Mouse (Mus musculus) olfactory bulb, adult 2 months (tissue): ENCODE results near the gene Rpf2. TPM values are rescaled to one million over a fixed set of nuclear protein-coding genes. Genes with fewer than 3 reads are reported as not detected.

Source experiments
- H3K27ac ChIP-seq: fragments of 200-500 bp; 2 replicates; pipeline ENCODE4 v1.5.1; 2012; ENCODE audit warnings: low read depth, low read length; ENCODE audit not compliant: insufficient read depth
- H3K4me1 ChIP-seq: fragments of 200-500 bp; 2 replicates; pipeline ENCODE4 v1.6.1; 2012; ENCODE audit warnings: low read length; ENCODE audit not compliant: control insufficient read depth, insufficient read depth
- H3K4me3 ChIP-seq: fragments of 200-500 bp; 2 replicates; pipeline ENCODE4 v1.5.1; 2012; ENCODE audit warnings: mild to moderate bottlenecking, low read depth, low read length, moderate library complexity; ENCODE audit not compliant: insufficient read depth
- CTCF ChIP-seq: fragments of 200-500 bp; IDR thresholded peaks from 2 replicates; pipeline ENCODE4 v1.5.1; 2012; ENCODE audit warnings: low read depth, mild to moderate bottlenecking, low read length, moderate library complexity; ENCODE audit not compliant: insufficient read depth
- POLR2A ChIP-seq: fragments of 200-500 bp; IDR thresholded peaks from 2 replicates; pipeline ENCODE4 v1.6.1; 2012; ENCODE audit warnings: mild to moderate bottlenecking, low read depth, low read length, moderate library complexity; ENCODE audit not compliant: insufficient read depth
- WGBS: fragments of 180-500 bp; shearing (Covaris S2); methylation state at CpG from one replicate; pipeline ENCODE4 v1.1.7; 2018; 5-methylcytosine and 5-hydroxymethylcytosine counted together
- polyA plus RNA-seq: library from polyadenylated mRNA; stranded (reverse); fragments of >200 nt; gene quantifications from 2 replicates; pipeline ENCODE4 v1.2.4, GENCODE M21; 2012; ENCODE audit warnings: low replicate concordance; ENCODE audit not compliant: missing spikeins, insufficient read depth, insufficient read length

Rpf2 gene
- polyA plus RNA-seq, 1 experiment: not detected

- no peak overlapping the region for H3K4me3 ChIP-seq
- TF ChIP-seq CTCF: no peak
- TF ChIP-seq POLR2A: no peak
- WGBS: 79% methylated on average over 1 of the region's 1 CpGs
- no peaks in the 10 kb centered on the region for H3K4me1 ChIP-seq
- H3K27ac ChIP-seq: no peak overlapping the region
Measured at GRCm38 (mm10) chr10:40229725-40230124, 17.1 kb downstream of the Rpf2 start.

DNA sequence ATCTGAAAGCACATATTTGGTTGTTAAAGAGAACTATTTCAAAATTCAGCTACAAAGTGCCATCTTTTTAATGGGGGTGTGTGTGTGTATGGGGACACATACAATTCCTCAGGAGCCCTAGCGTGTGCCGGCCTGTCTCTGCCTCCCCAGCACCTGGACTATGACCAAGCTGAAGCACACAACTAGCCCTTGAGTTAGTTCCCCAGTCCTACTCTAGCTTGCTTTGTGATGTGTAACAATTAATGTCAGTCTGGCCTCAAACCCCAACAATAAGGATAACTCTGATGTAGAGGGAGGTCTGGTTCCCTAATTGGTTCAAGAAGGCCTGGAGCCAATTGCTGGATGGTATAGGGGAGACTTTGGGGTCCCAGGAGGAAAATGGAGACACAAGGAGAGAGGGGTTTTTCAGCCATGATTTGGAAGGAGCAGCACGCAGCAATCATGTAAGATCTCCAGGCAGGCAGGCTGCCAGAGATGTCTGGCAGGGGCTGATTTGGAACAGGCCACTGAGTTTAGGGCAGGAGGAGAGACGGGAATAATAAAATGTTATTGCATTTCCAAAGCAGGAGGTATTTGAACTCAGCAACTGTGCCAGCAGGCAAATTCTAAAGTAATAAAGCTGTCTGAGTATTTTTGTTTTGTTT lies 19.1 kb downstream of the Rpf2 start:
- TF ChIP-seq POLR2A (no peak), CTCF (no peak)
- no peak overlapping the region for H3K4me3 ChIP-seq
- 53% methylated on average over 4 of the region's 4 CpGs for WGBS
- no peaks in the 10 kb centered on the region for H3K4me1 ChIP-seq
- H3K27ac ChIP-seq: no peak overlapping the region

DNA sequence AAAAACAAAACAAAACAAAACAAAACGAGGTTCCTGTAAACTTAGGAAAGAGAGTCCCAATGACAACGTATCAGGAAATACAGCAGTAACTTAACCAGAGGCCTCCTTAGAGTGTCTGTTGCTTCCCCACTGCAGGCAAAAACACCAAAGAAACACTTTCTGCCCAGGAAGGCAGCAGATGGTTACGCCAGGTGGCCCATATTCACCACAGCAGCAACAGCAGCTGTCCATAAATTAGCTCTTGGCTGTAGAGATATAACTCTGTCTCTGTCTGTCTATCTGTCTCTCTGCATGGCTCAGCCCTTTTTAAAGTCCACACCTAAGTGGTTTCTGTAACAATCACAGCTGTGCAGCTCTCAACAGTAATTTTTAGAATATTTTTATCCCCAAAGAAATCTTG lies 28.0 kb downstream of the Rpf2 start:
- 79% methylated on average over 3 of the region's 3 CpGs for WGBS
- Histone ChIP-seq H3K4me3 (no peak overlapping the region), H3K4me1 (no peaks in the 10 kb centered on the region), H3K27ac (no peak overlapping the region)
- TF ChIP-seq CTCF (no peak), POLR2A (no peak)

GRCm38 (mm10) chr10:40212443-40213169 lies 34.2 kb downstream of the Rpf2 start:
- Histone ChIP-seq H3K4me1 (no peaks in the 10 kb centered on the region), H3K4me3 (no peak overlapping the region), H3K27ac (no peak overlapping the region)
- WGBS: 37% methylated on average over 13 of the region's 13 CpGs
- TF ChIP-seq CTCF: no peak
- TF ChIP-seq POLR2A: no peak

GRCm38 (mm10) chr10:40195001-40195400 lies 51.8 kb downstream of the Rpf2 start:
- Histone ChIP-seq H3K4me1 (no peaks in the 10 kb centered on the region), H3K27ac (no peak overlapping the region), H3K4me3 (no peak overlapping the region)
- WGBS: 84% methylated on average over 6 of the region's 6 CpGs
- TF ChIP-seq CTCF (no peak), POLR2A (no peak)

DNA sequence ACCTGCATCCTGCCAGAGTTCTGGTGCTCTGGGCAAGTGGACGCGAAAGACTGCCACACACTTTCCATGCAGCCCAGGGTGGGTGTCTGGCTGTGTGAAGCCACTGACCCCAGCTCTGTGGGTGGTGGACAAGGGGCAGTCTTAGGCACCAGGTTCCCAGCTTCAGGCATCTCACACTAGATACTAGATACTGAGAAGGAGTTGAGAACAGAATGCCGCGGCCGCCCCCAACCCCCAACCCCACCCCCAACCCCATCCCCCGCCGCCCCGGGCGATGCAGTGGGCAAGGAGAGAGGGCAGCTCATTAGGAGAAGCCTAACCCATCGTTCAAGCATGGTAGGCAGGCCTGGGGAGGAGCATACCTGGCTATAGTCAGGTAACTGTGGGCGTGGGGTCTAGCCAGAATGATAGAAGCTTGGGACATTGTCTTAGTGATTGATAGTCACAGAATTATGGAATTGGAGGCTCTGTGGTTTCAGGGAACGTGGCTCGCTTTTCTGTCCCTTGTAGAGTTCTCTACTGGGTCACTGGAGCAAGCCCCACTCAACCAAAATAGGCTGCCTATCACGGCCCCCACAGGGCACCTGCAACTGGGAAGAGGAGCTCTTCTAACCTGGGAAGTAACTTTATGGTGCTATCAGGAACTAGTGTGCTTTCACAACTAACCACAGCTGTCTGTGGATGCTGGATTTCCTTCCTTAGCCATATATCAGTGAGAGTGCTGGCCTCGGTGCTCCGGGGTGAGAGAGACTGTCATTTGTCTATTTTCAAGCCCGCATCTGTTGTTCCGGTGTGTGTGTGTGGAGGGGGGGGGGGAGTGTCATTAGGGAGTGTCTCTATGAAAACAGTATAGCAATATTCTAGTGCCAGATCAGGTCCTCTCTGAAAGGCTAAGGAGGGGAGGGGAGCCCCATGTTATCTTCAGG lies 54.6 kb downstream of the Rpf2 start:
- Histone ChIP-seq H3K27ac (no peak overlapping the region), H3K4me1 (no peaks in the 10 kb centered on the region), H3K4me3 (no peak overlapping the region)
- TF ChIP-seq POLR2A (no peak), CTCF (no peak)
- WGBS: 64% methylated on average over 18 of the region's 18 CpGs

- no peak overlapping the region for H3K27ac ChIP-seq
- 67% methylated on average over 22 of the region's 22 CpGs for WGBS
- H3K4me3 ChIP-seq: no peak overlapping the region
- TF ChIP-seq CTCF (no peak), POLR2A (no peak)
- H3K4me1 ChIP-seq: no peaks in the 10 kb centered on the region
Measured at GRCm38 (mm10) chr10:40191338-40191979, 55.4 kb downstream of the Rpf2 start.

GRCm38 (mm10) chr10:40190871-40191270 lies 56.0 kb downstream of the Rpf2 start:
- Histone ChIP-seq H3K4me1 (no peaks in the 10 kb centered on the region), H3K4me3 (no peak overlapping the region), H3K27ac (no peak overlapping the region)
- 84% methylated on average over 8 of the region's 8 CpGs for WGBS
- no peak for TF ChIP-seq POLR2A
- TF ChIP-seq CTCF: no peak

DNA sequence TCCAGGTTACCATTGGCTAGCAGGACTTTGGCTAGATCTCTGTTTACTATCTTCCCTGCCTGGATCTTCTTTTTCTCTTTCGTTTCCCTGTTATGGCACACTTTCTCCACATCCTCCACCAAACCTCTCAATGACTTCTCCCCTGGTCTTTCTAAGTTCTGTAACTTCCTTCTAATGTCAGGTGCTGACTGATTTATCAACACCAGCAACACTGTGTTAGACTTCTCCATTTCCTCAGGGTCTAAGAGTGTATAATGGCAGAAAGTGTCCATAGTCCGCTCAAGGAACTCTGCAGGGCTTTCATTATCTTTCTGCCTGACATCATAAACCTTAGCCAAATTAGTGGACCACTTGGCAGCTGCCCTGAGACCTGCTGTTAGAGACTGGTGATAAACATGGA lies 57.1 kb downstream of the Rpf2 start:
- H3K27ac ChIP-seq: no peak overlapping the region
- H3K4me3 ChIP-seq: no peak overlapping the region
- 95% methylated on average over 2 of the region's 2 CpGs for WGBS
- no peak for TF ChIP-seq CTCF
- TF ChIP-seq POLR2A: no peak
- H3K4me1 ChIP-seq: no peaks in the 10 kb centered on the region
